Mouse (Mus musculus): ENCODE measurements at regions not wholly inside any gene's neighbourhood (a gene's known extent, or its start where the extent isn't known, plus 50 kb on each side); places are given as distances from the start of the nearest gene placed in this dataset.

GRCm38 (mm10) chr17:4654221-4654620 is 339.9 kb upstream of the Arid1b start:
- DNase-seq (ENCODE audit: low spot score in 2 of 2) = no peak

- no peak for DNase-seq (ENCODE audit: low spot score in 2 of 2)
These were observed 332.1 kb upstream of the Arid1b start for GRCm38 (mm10) chr17:4661996-4662395.

- no peak for DNase-seq (ENCODE audit: low spot score in 2 of 2)
These were observed 325.6 kb upstream of the Arid1b start for GRCm38 (mm10) chr17:4668511-4668910.

- no peak for DNase-seq (ENCODE audit: low spot score in 2 of 2)
These were observed 320.9 kb upstream of the Arid1b start for GRCm38 (mm10) chr17:4673271-4673670.

- DNase-seq (ENCODE audit: low spot score in 2 of 2) = no peak
These were observed 287.7 kb upstream of the Arid1b start for GRCm38 (mm10) chr17:4706421-4706820.

GRCm38 (mm10) chr17:4721061-4721460 is 273.1 kb upstream of the Arid1b start:
- DNase-seq (ENCODE audit: low spot score in 2 of 2) = no peak

- DNase-seq (ENCODE audit: low spot score in 2 of 2) = no peak
These were observed 270.1 kb upstream of the Arid1b start for GRCm38 (mm10) chr17:4724031-4724430.

GRCm38 (mm10) chr17:4726331-4726741 is 267.8 kb upstream of the Arid1b start:
- DNase-seq (ENCODE audit: low spot score in 2 of 2) = no peak

GRCm38 (mm10) chr17:4734412-4734881 is 259.7 kb upstream of the Arid1b start:
- no peak for DNase-seq (ENCODE audit: low spot score in 2 of 2)

GRCm38 (mm10) chr17:4735185-4735584 is 258.9 kb upstream of the Arid1b start:
- DNase-seq (ENCODE audit: low spot score in 2 of 2) = no peak

- DNase-seq (ENCODE audit: low spot score in 2 of 2) = no peak
These were observed 257.4 kb upstream of the Arid1b start for GRCm38 (mm10) chr17:4736689-4737088.

GRCm38 (mm10) chr17:4738717-4739485 is 255.2 kb upstream of the Arid1b start:
- DNase-seq (ENCODE audit: low spot score in 2 of 2) = no peak

- no peak for DNase-seq (ENCODE audit: low spot score in 2 of 2)
These were observed 253.3 kb upstream of the Arid1b start for GRCm38 (mm10) chr17:4740784-4741183.

GRCm38 (mm10) chr17:4742314-4742713 is 251.8 kb upstream of the Arid1b start:
- no peak for DNase-seq (ENCODE audit: low spot score in 2 of 2)

- no peak for DNase-seq (ENCODE audit: low spot score in 2 of 2)
These were observed 231.2 kb upstream of the Arid1b start for GRCm38 (mm10) chr17:4762956-4763355.

GRCm38 (mm10) chr17:4765723-4766122 is 228.4 kb upstream of the Arid1b start:
- no peak for DNase-seq (ENCODE audit: low spot score in 2 of 2)

GRCm38 (mm10) chr17:4767947-4768522 is 226.1 kb upstream of the Arid1b start:
- no peak for DNase-seq (ENCODE audit: low spot score in 2 of 2)

GRCm38 (mm10) chr17:4769284-4769683 is 224.8 kb upstream of the Arid1b start:
- DNase-seq (ENCODE audit: low spot score in 2 of 2) = no peak

GRCm38 (mm10) chr17:4770052-4770451 is 224.1 kb upstream of the Arid1b start:
- DNase-seq (ENCODE audit: low spot score in 2 of 2) = no peak

GRCm38 (mm10) chr17:4778161-4778560 is 216.0 kb upstream of the Arid1b start:
- peak; percentile 34 to 63 for DNase-seq (ENCODE audit: low spot score in 2 of 2)

- DNase-seq (ENCODE audit: low spot score in 2 of 2) = no peak
These were observed 215.1 kb upstream of the Arid1b start for GRCm38 (mm10) chr17:4779017-4779416.

GRCm38 (mm10) chr17:4781586-4781985 is 212.5 kb upstream of the Arid1b start:
- DNase-seq (ENCODE audit: low spot score in 2 of 2) = no peak

- DNase-seq (ENCODE audit: low spot score in 2 of 2) = no peak
These were observed 209.8 kb upstream of the Arid1b start for GRCm38 (mm10) chr17:4784296-4784695.

Measured in natural killer cell, adult 2 months (primary cell).